Comparison of ENCODE assay signal across 9 mouse cellular contexts in the genomic region with DNA sequence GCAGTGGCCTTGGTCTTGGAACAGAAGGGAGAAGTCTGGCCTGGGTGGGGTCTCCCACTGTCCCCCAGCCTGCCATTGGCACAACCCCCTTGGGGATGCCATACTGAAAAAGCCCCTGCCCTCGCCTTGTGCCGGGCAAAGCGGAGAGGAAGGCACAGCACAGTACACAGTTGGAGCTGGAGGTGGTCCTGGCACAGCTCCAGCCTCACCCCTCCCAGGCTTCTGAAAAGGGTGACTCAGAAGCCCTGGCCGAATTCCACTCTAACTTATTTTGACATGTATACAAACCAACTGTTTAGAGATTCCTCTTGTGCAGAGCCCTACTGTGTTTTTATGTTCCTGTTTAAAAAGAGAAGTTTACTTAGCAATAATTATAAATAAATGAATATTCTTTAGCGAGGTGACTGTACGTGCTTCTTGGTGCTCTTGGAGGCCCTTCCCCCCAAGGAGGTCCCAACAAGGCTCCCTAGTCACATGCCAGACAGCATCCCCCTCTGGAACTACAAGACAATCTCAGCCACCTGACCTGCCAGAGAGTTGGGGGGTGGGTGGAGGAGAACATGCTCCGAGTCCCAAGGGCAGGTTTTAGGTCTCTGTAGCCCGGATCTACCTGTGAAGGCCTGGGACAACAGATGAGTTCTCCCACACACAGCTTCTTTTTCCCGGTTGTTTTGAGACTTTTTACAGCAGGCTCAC. TPM values are rescaled to one million over a fixed set of nuclear protein-coding genes. Genes with fewer than 3 reads are reported as not detected.
DNase-seq lines count a peak whose midpoint lies in the region; ATAC-seq and TF ChIP-seq lines count a peak whose summit lies in the region.
"Had no signal": no experiment of that assay in that cellular context is flagged by ENCODE, and none has a peak within 500 bp of the region (broad histone marks: within the 10 kb centered on the region; RNA-seq: fewer than 3 reads in every experiment).

No protein-coding gene starts in this region.

- no peak for TF ChIP-seq POLR2A in thymus, adult 2 months (IDR thresholded peaks at IDR 0.05; ENCODE audit: control insufficient read depth, extremely low read depth, insufficient read depth, low read length, poor library complexity)

- 68% methylated on average over 9 of the region's 9 CpGs for WGBS in thymus, adult 2 months
- 44% methylated on average over 9 of the region's 9 CpGs for WGBS in heart, embryonic 15.5 days

- peaks cover 10% of the 10 kb centered on the region for H3K36me3 ChIP-seq in thymus, adult 2 months (ENCODE audit: control insufficient read depth, insufficient read depth, low read length)
- H3K36me3 ChIP-seq in heart, embryonic 15.5 days = peaks cover 92% of the 10 kb centered on the region

- H3K4me1 ChIP-seq in thymus, adult 2 months (replicated peaks; ENCODE audit: control insufficient read depth, insufficient read depth, low read length) = peaks cover 33% of the 10 kb centered on the region
- H3K4me1 ChIP-seq in heart, embryonic 15.5 days (replicated peaks) = peaks cover 34% of the 10 kb centered on the region

- H3K9ac ChIP-seq in heart, embryonic 15.5 days = no peak overlapping the region

- peak overlapping the region; percentile 98 for H3K27ac ChIP-seq in thymus, adult 2 months (ENCODE audit: control insufficient read depth, insufficient read depth, low read length)
- H3K27ac ChIP-seq in heart, embryonic 15.5 days = peak overlapping the region; percentile 60

- no peak for TF ChIP-seq CTCF in thymus, adult 2 months (IDR thresholded peaks at IDR 0.05; ENCODE audit: borderline replicate concordance, control insufficient read depth, extremely low read depth, insufficient read depth, low read length, poor library complexity)

- no peak overlapping the region for H3K4me3 ChIP-seq in thymus, adult 2 months (ENCODE audit: control insufficient read depth, insufficient read depth, low read length)
- no peak overlapping the region for H3K4me3 ChIP-seq in heart, embryonic 15.5 days
- H3K4me3 ChIP-seq: erythroblast, embryonic 14.5 days had no signal

- H3K27me3 ChIP-seq in thymus, adult 2 months (ENCODE audit: control insufficient read depth, insufficient read depth, low read length) = no peaks in the 10 kb centered on the region
- H3K27me3 ChIP-seq in heart, embryonic 15.5 days = no peaks in the 10 kb centered on the region

- no peaks in the 10 kb centered on the region for H3K9me3 ChIP-seq in heart, embryonic 15.5 days (replicated peaks)

- no peak for ATAC-seq in cerebellum, adult (ENCODE audit: insufficient number of reproducible peaks, low FRiP score, low TSS enrichment)
- ATAC-seq in heart, embryonic 15.5 days (replicated peaks; ENCODE audit: insufficient number of reproducible peaks, insufficient read depth, low FRiP score, low read depth) = peak; percentile 43; the same call in 1 of the 2 replicates

- no peak overlapping the region for H3K4me2 ChIP-seq in heart, embryonic 15.5 days

- DNase-seq in cerebellum, adult 11 months = peak; percentile 48
- no peak for DNase-seq in thymus, adult 2 months
- no peak for DNase-seq in thymus, postnatal 0 days (ENCODE audit: low spot score)
- DNase-seq in left cerebral cortex, adult 11 months (ENCODE audit: low spot score) = peak; percentile 60
- peak; percentile 58 to 61 for DNase-seq in right cerebral cortex, postnatal 36 days (ENCODE audit: low spot score in 2 of 2)
- no peak for DNase-seq in gastrocnemius, postnatal 10 days

RNA-seq across cellular contexts. Expression of gene Idh2, which starts 22.7 kb away (rescaled TPM):
- 168 and 225 TPM in 2 replicates for polyA plus RNA-seq in thymus, adult 2 months (2012; rRNA removed)
- polyA plus RNA-seq in thymus, postnatal 0 days (2015; fragmentation: Nextera tagmentation; extraction: Ambion mirVana) = 322 and 332 TPM in 2 replicates
- 2,234 and 2,284 TPM in 2 replicates for polyA plus RNA-seq in heart, embryonic 15.5 days (2015; fragmentation: Nextera tagmentation; extraction: Ambion mirVana)
- 100 to 1,000 TPM; 244 to 271 TPM for total RNA-seq in gastrocnemius, postnatal 10 days (2021)

Comparison
In these comparisons a context has a peak if more than half of its experiments do, and no peak if none do; other contexts are left out.
1. DNase-seq: peak in cerebellum, adult 11 months (single experiment), left cerebral cortex, adult 11 months (single experiment) and right cerebral cortex, postnatal 36 days (2 of 2); none in thymus, adult 2 months (single experiment), thymus, postnatal 0 days (single experiment) and gastrocnemius, postnatal 10 days (single experiment).